Mouse (Mus musculus): ENCODE measurements at regions not wholly inside any gene's neighbourhood (a gene's known extent, or its start where the extent isn't known, plus 50 kb on each side); places are given as distances from the start of the nearest gene placed in this dataset.

DNA sequence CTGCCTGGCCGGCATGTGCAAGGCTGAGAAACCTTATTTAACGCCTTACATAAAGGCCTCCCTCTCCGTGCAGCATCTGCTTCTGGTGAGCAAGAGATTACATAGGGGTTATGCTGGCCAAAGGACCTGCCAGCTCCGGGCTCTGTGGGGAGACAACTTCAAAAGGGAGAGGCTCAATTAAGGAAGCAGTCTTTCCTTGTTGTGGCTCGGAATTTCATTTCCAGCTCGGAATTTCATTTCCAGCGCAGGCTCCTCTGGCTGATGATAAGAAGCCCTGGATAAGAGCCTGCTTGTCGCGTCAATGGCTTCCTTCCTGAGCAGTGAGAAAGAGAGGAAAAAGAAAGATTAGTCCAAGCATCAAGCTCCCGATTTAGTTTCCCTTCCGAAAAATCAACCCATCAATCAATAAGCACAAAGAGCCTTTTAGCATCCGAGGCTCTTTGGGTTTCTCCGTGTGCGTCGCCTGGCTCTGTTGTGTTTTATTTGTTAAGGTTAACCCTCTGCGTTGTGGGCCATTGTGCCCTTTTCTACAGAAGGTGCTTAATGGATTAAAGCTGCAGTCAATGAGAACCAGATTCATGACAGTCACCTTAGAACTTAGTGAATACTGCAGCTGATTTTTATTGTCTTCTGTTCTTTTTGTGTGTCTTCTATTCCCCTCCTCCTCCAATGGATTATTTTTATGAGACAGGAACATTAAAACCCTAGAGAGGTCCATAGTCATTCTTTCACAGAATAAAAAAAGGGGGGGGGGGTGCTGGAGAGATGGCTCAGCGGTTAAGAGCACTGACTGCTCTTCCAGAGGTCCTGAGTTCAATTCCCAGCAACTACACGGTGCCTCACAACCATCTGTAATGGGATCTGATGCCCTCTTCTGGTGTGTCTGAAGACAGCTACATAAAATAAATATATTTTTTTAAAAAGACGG lies 218.3 kb downstream of the Myo1b start:
- H3K4me2 ChIP-seq, result peak overlapping the region; percentile 36
- H3K9ac ChIP-seq (ENCODE audit: low read depth, low read length), result no peak overlapping the region
- DNase-seq (ENCODE audit: low spot score) (no peak), ATAC-seq (replicated peaks; ENCODE audit: low FRiP score) (no peak)
- H3K36me3 ChIP-seq (ENCODE audit: control insufficient read depth, insufficient read depth, low read length), result no peaks in the 10 kb centered on the region
- H3K27me3 ChIP-seq (replicated peaks; ENCODE audit: control insufficient read depth, insufficient read depth, low read length), result no peaks in the 10 kb centered on the region
- H3K27ac ChIP-seq (ENCODE audit: low read depth, low read length), result no peak overlapping the region
- H3K4me3 ChIP-seq (ENCODE audit: low read depth, low read length), result no peak overlapping the region
- 19% methylated on average over 19 of the region's 19 CpGs for WGBS
- no peaks in the 10 kb centered on the region for H3K9me3 ChIP-seq (ENCODE audit: control insufficient read depth, low read length)
- 0 out of 2 replicates have a peak, but pooled peaks cover 3% of the 10 kb centered on the region for H3K4me1 ChIP-seq (replicated peaks; ENCODE audit: control insufficient read depth, insufficient read depth, low read length)

DNA sequence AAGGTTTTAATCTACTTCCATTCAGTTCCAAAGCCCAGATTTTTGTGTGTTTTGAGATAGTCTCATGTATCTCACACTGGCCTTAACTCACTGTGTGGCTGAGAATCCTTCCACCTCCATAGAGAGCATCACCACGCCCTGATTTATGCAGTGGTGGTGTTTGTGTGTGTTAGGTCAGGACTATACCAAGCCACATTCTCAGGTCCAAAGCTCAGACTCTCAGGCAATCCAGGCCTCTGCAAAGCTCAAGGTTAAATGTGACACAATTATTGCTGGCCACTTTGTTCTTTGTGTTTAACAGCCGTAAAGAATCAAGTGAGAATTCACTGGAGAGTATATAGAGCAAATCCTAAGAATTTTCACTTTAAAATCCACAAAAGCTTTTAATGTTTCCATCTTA lies 218.2 kb upstream of the Nabp1 start:
- DNase-seq (ENCODE audit: low spot score) (no peak), ATAC-seq (replicated peaks; ENCODE audit: low FRiP score) (no peak)
- H3K4me1 ChIP-seq (replicated peaks; ENCODE audit: control insufficient read depth, insufficient read depth, low read length), result 0 out of 2 replicates have a peak, but pooled peaks cover 3% of the 10 kb centered on the region
- H3K4me3 ChIP-seq (ENCODE audit: low read depth, low read length), result no peak overlapping the region
- no peaks in the 10 kb centered on the region for H3K36me3 ChIP-seq (ENCODE audit: control insufficient read depth, insufficient read depth, low read length)
- no peak overlapping the region for H3K9ac ChIP-seq (ENCODE audit: low read depth, low read length)
- H3K4me2 ChIP-seq, result no peak overlapping the region
- no peak overlapping the region for H3K27ac ChIP-seq (ENCODE audit: low read depth, low read length)
- H3K27me3 ChIP-seq (replicated peaks; ENCODE audit: control insufficient read depth, insufficient read depth, low read length), result no peaks in the 10 kb centered on the region
- 68% methylated on average over 2 of the region's 2 CpGs for WGBS
- no peaks in the 10 kb centered on the region for H3K9me3 ChIP-seq (ENCODE audit: control insufficient read depth, low read length)

DNA sequence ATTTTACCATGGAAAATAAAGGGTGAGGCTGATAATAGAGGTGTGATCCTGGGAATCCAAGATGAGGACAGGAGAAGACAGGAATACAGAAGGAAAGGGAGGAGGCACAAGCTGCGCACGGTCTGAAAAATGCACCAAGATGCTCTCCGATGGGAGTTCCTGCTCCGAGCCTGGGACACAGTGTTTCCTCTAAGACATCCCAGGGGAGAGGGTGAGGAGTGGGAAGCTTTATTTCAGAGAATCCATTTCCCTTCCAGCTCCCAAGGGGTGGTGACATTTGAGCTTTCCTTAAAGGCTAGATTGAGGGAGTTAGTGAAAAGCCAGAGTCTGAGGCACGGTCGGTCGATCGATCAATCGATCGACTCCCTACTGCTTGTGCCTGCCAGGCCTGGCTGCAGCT lies 212.7 kb upstream of the Nabp1 start:
- no peaks in the 10 kb centered on the region for H3K36me3 ChIP-seq (ENCODE audit: control insufficient read depth, insufficient read depth, low read length)
- 94% methylated on average over 10 of the region's 10 CpGs for WGBS
- no peaks in the 10 kb centered on the region for H3K9me3 ChIP-seq (ENCODE audit: control insufficient read depth, low read length)
- H3K4me3 ChIP-seq (ENCODE audit: low read depth, low read length), result no peak overlapping the region
- DNase-seq (ENCODE audit: low spot score), result no peak
- H3K27me3 ChIP-seq (replicated peaks; ENCODE audit: control insufficient read depth, insufficient read depth, low read length), result no peaks in the 10 kb centered on the region
- no peak for ATAC-seq (replicated peaks; ENCODE audit: low FRiP score)
- H3K4me1 ChIP-seq (replicated peaks; ENCODE audit: control insufficient read depth, insufficient read depth, low read length), result no peaks in the 10 kb centered on the region
- H3K9ac ChIP-seq (ENCODE audit: low read depth, low read length), result no peak overlapping the region
- no peak overlapping the region for H3K27ac ChIP-seq (ENCODE audit: low read depth, low read length)
- H3K4me2 ChIP-seq, result no peak overlapping the region

DNA sequence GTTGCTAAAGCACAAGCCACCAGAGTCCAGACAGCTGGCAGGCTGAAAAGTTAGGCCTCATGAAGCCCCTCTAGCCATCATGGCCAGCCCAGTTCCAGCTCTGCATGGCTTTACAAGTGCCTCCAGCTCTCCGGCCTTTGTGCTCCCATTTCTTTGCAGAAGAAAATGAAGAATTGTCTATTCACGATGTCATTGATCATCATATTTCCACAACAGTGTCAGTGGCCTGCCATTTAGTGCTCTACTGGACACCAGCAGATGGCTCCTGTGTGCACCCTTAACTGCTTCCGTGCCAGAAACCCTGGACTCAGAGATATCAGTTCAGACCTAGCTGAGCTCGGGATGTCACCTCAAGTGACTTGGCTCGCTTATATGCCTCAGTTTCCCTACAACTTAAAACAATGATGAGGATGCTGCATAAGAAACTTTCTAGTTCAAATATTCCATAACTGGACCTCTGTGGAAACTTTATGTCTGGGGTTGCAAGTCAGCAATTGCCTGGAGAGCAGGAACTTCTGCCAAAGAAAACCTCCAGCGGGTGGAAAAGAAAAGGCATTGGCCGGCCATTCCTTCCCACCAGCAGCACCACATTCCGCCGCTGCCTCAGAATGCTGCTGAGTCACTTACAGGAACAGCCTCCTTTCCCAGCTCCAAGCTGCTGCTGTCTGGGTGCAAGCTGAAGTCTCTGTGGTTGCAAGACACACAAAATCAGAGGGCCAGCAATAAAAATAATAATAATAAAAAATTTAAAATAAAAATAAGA lies 211.4 kb upstream of the Nabp1 start:
- Histone ChIP-seq H3K9me3 (ENCODE audit: control insufficient read depth, low read length) (no peaks in the 10 kb centered on the region), H3K4me1 (replicated peaks; ENCODE audit: control insufficient read depth, insufficient read depth, low read length) (no peaks in the 10 kb centered on the region), H3K4me3 (ENCODE audit: low read depth, low read length) (no peak overlapping the region), H3K27me3 (replicated peaks; ENCODE audit: control insufficient read depth, insufficient read depth, low read length) (no peaks in the 10 kb centered on the region), H3K27ac (ENCODE audit: low read depth, low read length) (no peak overlapping the region), H3K36me3 (ENCODE audit: control insufficient read depth, insufficient read depth, low read length) (no peaks in the 10 kb centered on the region), H3K4me2 (no peak overlapping the region), H3K9ac (ENCODE audit: low read depth, low read length) (no peak overlapping the region)
- DNase-seq (ENCODE audit: low spot score) (no peak), ATAC-seq (replicated peaks; ENCODE audit: low FRiP score) (no peak)
- WGBS, result 71% methylated on average over 9 of the region's 9 CpGs

DNA sequence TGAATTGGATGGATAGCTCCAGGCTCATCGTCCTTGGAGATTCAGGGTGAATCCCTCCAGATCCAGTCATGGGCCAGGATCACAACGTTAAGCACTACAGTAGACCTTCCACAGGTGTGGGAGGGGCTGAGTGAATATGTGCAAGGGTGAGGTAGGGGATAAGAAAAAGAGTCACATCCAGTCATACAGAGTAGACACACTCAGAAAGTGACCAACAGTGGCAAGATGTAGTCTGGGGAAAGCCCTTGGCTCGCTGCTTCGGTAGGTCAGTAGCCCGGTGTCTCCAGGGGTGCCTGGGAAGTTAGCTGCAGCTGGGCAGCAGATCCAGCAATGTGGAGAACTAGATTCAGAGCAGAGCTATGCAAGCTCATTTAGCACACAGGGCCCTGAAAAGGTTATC lies 210.7 kb upstream of the Nabp1 start:
- H3K4me3 ChIP-seq (ENCODE audit: low read depth, low read length), result no peak overlapping the region
- H3K27ac ChIP-seq (ENCODE audit: low read depth, low read length), result no peak overlapping the region
- no peak for DNase-seq (ENCODE audit: low spot score)
- no peaks in the 10 kb centered on the region for H3K36me3 ChIP-seq (ENCODE audit: control insufficient read depth, insufficient read depth, low read length)
- no peaks in the 10 kb centered on the region for H3K9me3 ChIP-seq (ENCODE audit: control insufficient read depth, low read length)
- 70% methylated on average over 5 of the region's 5 CpGs for WGBS
- H3K4me2 ChIP-seq, result no peak overlapping the region
- ATAC-seq (replicated peaks; ENCODE audit: low FRiP score), result no peak
- no peak overlapping the region for H3K9ac ChIP-seq (ENCODE audit: low read depth, low read length)
- no peaks in the 10 kb centered on the region for H3K4me1 ChIP-seq (replicated peaks; ENCODE audit: control insufficient read depth, insufficient read depth, low read length)
- no peaks in the 10 kb centered on the region for H3K27me3 ChIP-seq (replicated peaks; ENCODE audit: control insufficient read depth, insufficient read depth, low read length)

DNA sequence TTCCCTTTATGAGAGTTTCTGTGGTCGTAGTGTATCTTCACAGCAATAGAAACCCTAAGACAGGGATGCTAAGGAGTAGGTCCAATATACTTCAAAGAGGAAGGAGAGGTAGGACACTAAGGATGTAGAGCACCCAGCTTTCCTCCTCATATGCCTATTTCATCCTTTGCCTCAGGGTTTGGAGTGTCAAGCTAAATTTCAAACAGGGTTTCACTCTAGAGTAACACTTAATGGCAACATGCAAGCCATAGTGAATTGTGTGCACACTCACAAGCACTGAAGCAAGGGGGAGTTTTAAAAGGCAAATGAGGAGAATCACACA lies 210.0 kb upstream of the Nabp1 start:
- Histone ChIP-seq H3K9ac (ENCODE audit: low read depth, low read length) (no peak overlapping the region), H3K9me3 (ENCODE audit: control insufficient read depth, low read length) (no peaks in the 10 kb centered on the region), H3K4me2 (no peak overlapping the region), H3K27ac (ENCODE audit: low read depth, low read length) (no peak overlapping the region), H3K4me1 (replicated peaks; ENCODE audit: control insufficient read depth, insufficient read depth, low read length) (no peaks in the 10 kb centered on the region), H3K4me3 (ENCODE audit: low read depth, low read length) (no peak overlapping the region), H3K36me3 (ENCODE audit: control insufficient read depth, insufficient read depth, low read length) (no peaks in the 10 kb centered on the region), H3K27me3 (replicated peaks; ENCODE audit: control insufficient read depth, insufficient read depth, low read length) (no peaks in the 10 kb centered on the region)
- WGBS, result 51% methylated on average over 1 of the region's 1 CpGs
- no peak for ATAC-seq (replicated peaks; ENCODE audit: low FRiP score)
- no peak for DNase-seq (ENCODE audit: low spot score)

DNA sequence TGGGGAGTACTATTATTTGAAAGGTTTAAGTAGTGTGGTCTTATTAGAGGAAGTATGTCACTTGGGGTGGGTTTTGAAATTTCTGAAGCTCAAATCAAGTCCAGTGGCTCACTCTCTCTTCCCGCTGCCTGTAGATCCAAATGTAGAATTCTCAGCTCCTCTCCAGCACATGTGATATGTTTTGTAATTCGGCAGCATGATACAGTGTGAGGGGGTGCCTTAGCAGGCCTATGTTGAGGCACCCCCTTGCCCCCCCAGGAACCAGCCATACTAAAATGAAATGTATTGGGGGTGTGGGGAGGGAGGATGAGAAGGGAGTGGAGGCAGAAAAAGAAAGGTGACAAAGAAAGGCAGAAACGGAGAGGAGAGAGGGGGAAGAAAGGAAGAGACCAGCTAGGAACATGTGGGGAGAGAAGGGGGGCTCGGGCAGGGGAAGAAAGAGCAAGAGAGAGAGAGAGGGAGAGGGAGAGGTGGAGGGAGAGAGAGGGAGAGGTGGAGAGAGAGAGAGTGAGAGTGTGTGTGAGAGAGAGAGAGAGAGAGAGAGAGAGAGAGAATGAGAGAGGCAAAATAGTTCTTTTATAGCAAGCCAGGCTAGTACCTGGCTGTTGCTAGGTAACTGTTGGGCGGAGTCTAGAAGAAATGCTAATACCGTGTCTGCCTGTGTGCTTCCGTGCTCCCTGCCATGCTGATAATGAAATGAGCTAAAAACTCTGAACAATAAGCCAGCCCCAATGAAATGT lies 209.4 kb upstream of the Nabp1 start:
- no peaks in the 10 kb centered on the region for H3K27me3 ChIP-seq (replicated peaks; ENCODE audit: control insufficient read depth, insufficient read depth, low read length)
- WGBS, result 46% methylated on average over 7 of the region's 7 CpGs

DNA sequence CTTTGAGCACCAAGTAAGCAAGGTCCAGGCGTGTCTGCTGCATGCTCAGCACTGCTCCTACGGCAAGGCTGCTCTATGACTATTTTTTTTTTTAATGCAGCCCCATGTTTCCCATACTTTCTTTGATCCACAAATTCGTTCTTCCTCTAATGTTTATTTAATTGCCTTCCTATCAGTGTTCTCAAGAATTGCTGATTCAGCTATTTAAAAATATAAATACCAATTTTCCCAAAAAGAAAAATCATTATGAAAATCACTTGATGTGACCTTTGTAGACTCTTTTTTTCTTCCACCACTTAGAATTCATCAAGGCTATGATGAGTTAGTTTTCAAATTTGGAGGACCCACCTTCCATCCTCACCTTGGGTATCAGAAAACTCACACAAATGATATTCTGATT lies 208.5 kb upstream of the Nabp1 start:
- DNase-seq (ENCODE audit: low spot score) (no peak), ATAC-seq (replicated peaks; ENCODE audit: low FRiP score) (no peak)
- Histone ChIP-seq H3K9me3 (ENCODE audit: control insufficient read depth, low read length) (no peaks in the 10 kb centered on the region), H3K4me3 (ENCODE audit: low read depth, low read length) (no peak overlapping the region), H3K4me2 (no peak overlapping the region), H3K27ac (ENCODE audit: low read depth, low read length) (no peak overlapping the region), H3K4me1 (replicated peaks; ENCODE audit: control insufficient read depth, insufficient read depth, low read length) (no peaks in the 10 kb centered on the region), H3K27me3 (replicated peaks; ENCODE audit: control insufficient read depth, insufficient read depth, low read length) (no peaks in the 10 kb centered on the region), H3K9ac (ENCODE audit: low read depth, low read length) (no peak overlapping the region), H3K36me3 (ENCODE audit: control insufficient read depth, insufficient read depth, low read length) (no peaks in the 10 kb centered on the region)
- 73% methylated on average over 3 of the region's 3 CpGs for WGBS

More for the DNA sequence above, 209.4 kb upstream of the Nabp1 start:
- Histone ChIP-seq H3K4me1 (replicated peaks; ENCODE audit: control insufficient read depth, insufficient read depth, low read length) (no peaks in the 10 kb centered on the region), H3K36me3 (ENCODE audit: control insufficient read depth, insufficient read depth, low read length) (no peaks in the 10 kb centered on the region), H3K9ac (ENCODE audit: low read depth, low read length) (no peak overlapping the region), H3K9me3 (ENCODE audit: control insufficient read depth, low read length) (no peaks in the 10 kb centered on the region), H3K4me3 (ENCODE audit: low read depth, low read length) (no peak overlapping the region), H3K27ac (ENCODE audit: low read depth, low read length) (no peak overlapping the region), H3K4me2 (no peak overlapping the region)
- ATAC-seq (replicated peaks; ENCODE audit: low FRiP score) (no peak), DNase-seq (ENCODE audit: low spot score) (no peak)
